Comparison of ENCODE assay signal across 27 mouse cellular contexts in genomic region chr7:140846676-140847075, GRCm38 (mm10). TPM values are rescaled to one million over a fixed set of nuclear protein-coding genes. Genes with fewer than 3 reads are reported as not detected.
"Had no signal": no experiment of that assay in that cellular context is flagged by ENCODE, and none has a peak within 500 bp of the region (broad histone marks: within the 10 kb centered on the region; RNA-seq: fewer than 3 reads in every experiment).

No protein-coding gene starts in this region.

- H3K27ac ChIP-seq: liver, embryonic 14.5 days; midbrain, embryonic 12.5 days; neural tube, embryonic 13.5 days; neural tube, embryonic 15.5 days had no signal

- H3K9me3 ChIP-seq: midbrain, embryonic 12.5 days; neural tube, embryonic 13.5 days; neural tube, embryonic 15.5 days had no signal

- H3K4me3 ChIP-seq: midbrain, embryonic 12.5 days; myocyte; neural tube, embryonic 13.5 days; neural tube, embryonic 15.5 days had no signal

- H3K4me1 ChIP-seq: midbrain, embryonic 12.5 days; neural tube, embryonic 13.5 days; neural tube, embryonic 15.5 days had no signal

- DNase-seq: lung, adult 18-20 months; lung, embryonic 14.5 days; lung, postnatal 10 days; lung, postnatal 4 days; midbrain, embryonic 14.5 days; retina, postnatal 1 day; right cerebral cortex, adult 18-20 months; right cerebral cortex, postnatal 25 days; right cerebral cortex, postnatal 4 days; spleen, adult 18-20 months; thymus, adult 18-20 months; thymus, postnatal 14 days; thymus, postnatal 36 days had no signal

- ATAC-seq: midbrain, embryonic 16.5 days had no signal

- H3K9ac ChIP-seq: liver, embryonic 14.5 days; lung, embryonic 14.5 days; midbrain, embryonic 12.5 days; neural tube, embryonic 13.5 days; neural tube, embryonic 15.5 days had no signal

- H3K4me2 ChIP-seq: lung, embryonic 14.5 days; midbrain, embryonic 12.5 days; neural tube, embryonic 13.5 days; neural tube, embryonic 15.5 days had no signal

RNA-seq across cellular contexts. Expression of gene Odf3, which starts 0.9 kb away (rescaled TPM):
- total RNA-seq: megakaryocyte-erythroid progenitor cell, adult 5-6 weeks had no signal
- polyA plus RNA-seq: liver, embryonic 14.5 days; liver, embryonic 16.5 days; lung, embryonic 14.5 days; lung, embryonic 16.5 days; midbrain, embryonic 12.5 days; midbrain, embryonic 14.5 days; midbrain, embryonic 16.5 days; neural tube, embryonic 11.5 days; neural tube, embryonic 13.5 days; neural tube, embryonic 15.5 days; small intestine, adult 2 months; stomach, embryonic 14.5 days; thymus, postnatal 0 days had no signal

RNA-seq across cellular contexts. Expression of gene Scgb1c1, which starts 1.3 kb away (rescaled TPM):
- total RNA-seq: megakaryocyte-erythroid progenitor cell, adult 5-6 weeks had no signal
- polyA plus RNA-seq: liver, embryonic 14.5 days; liver, embryonic 16.5 days; lung, embryonic 14.5 days; midbrain, embryonic 12.5 days; midbrain, embryonic 14.5 days; midbrain, embryonic 16.5 days; myocyte; neural tube, embryonic 11.5 days; neural tube, embryonic 13.5 days; neural tube, embryonic 15.5 days; small intestine, adult 2 months; stomach, embryonic 14.5 days; stomach, embryonic 16.5 days had no signal

RNA-seq across cellular contexts. Expression of gene Gm45785, which starts 9.5 kb away (rescaled TPM):
- polyA plus RNA-seq: liver, embryonic 14.5 days; liver, embryonic 16.5 days; lung, embryonic 14.5 days; lung, embryonic 16.5 days; midbrain, embryonic 14.5 days; myocyte; neural tube, embryonic 11.5 days; neural tube, embryonic 13.5 days; neural tube, embryonic 15.5 days; small intestine, adult 2 months; stomach, embryonic 14.5 days; stomach, embryonic 16.5 days; thymus, postnatal 0 days had no signal
